Mouse (Mus musculus) brain, embryonic 14.5 days (tissue): ENCODE measurements around the gene Psma4.

Experiments
- CTCF ChIP-seq: fragments of 200-500 bp; IDR thresholded peaks from 2 replicates; pipeline ENCODE4 v1.5.1; 2012; ENCODE audit warnings: inconsistent platforms, mild to moderate bottlenecking, moderate library complexity, borderline replicate concordance; ENCODE audit not compliant: insufficient read depth, insufficient read length; ENCODE audit errors: extremely low read depth
- POLR2A ChIP-seq: fragments of 200-500 bp; IDR thresholded peaks from 2 replicates; pipeline ENCODE4 v1.6.1; 2012; ENCODE audit warnings: mild to moderate bottlenecking, inconsistent platforms, borderline replicate concordance; ENCODE audit not compliant: poor library complexity, insufficient read depth, insufficient read length, severe bottlenecking; ENCODE audit errors: extremely low read depth

DNA sequence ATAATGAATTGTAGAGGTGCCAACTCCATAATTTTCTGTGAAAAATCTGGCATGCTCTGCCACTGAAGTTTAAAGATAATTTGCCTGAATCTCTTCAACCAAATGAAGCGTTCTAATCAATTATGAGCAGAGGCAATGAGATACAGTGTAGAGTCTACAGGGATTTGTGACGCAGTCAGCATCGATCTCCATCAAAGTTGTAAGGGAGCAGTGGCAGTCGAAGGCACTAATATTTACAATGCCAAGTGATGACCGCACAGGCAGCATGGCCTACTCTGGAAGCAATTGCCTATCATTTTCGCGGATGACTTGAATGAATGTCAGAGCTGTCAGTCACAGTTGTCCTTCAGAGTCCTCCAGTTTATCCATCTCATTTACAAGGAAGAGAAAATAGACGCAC, 30.1 kb downstream of the Psma4 start, which contains the start of gene Chrna5:
- no peak for TF ChIP-seq CTCF
- no peak for TF ChIP-seq POLR2A
